In the genomic region with DNA sequence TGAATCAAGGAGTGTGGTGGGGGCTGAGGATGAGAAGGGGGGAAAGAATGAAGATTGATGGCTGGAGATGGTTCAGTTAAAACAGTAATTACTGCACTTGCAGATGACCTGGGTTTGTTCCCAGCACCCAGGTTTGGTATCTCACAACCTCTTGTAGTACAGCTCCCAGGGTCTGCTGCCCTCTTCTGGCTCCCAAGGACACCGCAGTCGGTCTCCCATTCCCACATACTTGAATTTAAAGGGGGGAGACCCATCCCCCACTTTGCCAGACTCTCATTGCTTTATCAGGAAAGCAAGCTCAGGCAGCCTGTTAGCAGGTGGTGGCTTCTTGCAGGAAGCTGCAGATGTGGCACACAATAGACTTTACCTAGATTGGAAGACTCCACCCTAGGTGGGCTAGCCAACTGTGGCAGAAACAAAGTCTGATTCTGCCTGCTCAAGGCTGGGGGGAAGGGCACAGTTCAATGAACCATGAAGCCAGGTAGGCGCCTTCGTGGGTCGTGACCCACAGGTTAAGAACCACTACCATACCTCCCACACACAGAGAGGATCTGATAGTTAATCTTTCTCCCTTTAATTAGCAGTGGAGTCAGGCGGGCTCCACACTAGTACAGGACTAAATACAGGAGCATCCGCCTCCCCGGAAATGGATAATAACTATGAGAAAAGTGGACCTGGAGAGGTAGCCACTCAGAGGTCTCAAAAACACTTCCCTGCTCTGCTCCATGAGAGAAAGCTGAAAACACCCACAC, we compare ENCODE assay signal across 8 mouse cellular contexts. TPM values are rescaled to one million over a fixed set of nuclear protein-coding genes. Genes with fewer than 3 reads are reported as not detected.
A peak's percentile ranks its signal among the peaks of the same experiment; 100 is the strongest.
DNase-seq lines count a peak whose midpoint lies in the region; ATAC-seq and TF ChIP-seq lines count a peak whose summit lies in the region.

No protein-coding gene starts in this region.

- H3K4me3 ChIP-seq in embryonic facial prominence, embryonic 11.5 days (ENCODE audit: low read depth, low read length): peak overlapping the region; percentile 98
- peak overlapping the region; percentile 87 for H3K4me3 ChIP-seq in heart, embryonic 13.5 days
- peak overlapping the region; percentile 91 for H3K4me3 ChIP-seq in kidney, postnatal 0 days (replicated peaks; ENCODE audit: low read depth, low read length)
- peak overlapping the region; percentile 91 for H3K4me3 ChIP-seq in liver, postnatal 0 days (ENCODE audit: low read depth, low read length)
- peak overlapping the region; percentile 99 for H3K4me3 ChIP-seq in neural tube, embryonic 15.5 days (replicated peaks)

- H3K4me2 ChIP-seq in embryonic facial prominence, embryonic 11.5 days (ENCODE audit: low read depth, low read length): peak overlapping the region; percentile 41
- H3K4me2 ChIP-seq in heart, embryonic 13.5 days: peak overlapping the region; percentile 91
- peak overlapping the region; percentile 72 for H3K4me2 ChIP-seq in kidney, postnatal 0 days (ENCODE audit: low read length)
- peak overlapping the region; percentile 90 for H3K4me2 ChIP-seq in liver, postnatal 0 days (ENCODE audit: low read depth, low read length)
- H3K4me2 ChIP-seq in neural tube, embryonic 15.5 days: peak overlapping the region; percentile 85

- no peaks in the 10 kb centered on the region; the same call in 1 of the 2 replicates for H3K36me3 ChIP-seq in embryonic facial prominence, embryonic 11.5 days (replicated peaks; ENCODE audit: control insufficient read depth, insufficient read depth, low read depth, low read length)
- H3K36me3 ChIP-seq in heart, embryonic 13.5 days: peaks cover 25% of the 10 kb centered on the region
- peaks cover 12% of the 10 kb centered on the region; the same call in 1 of the 2 replicates for H3K36me3 ChIP-seq in kidney, postnatal 0 days (ENCODE audit: insufficient read depth, low read length)
- peaks cover 17% of the 10 kb centered on the region for H3K36me3 ChIP-seq in liver, postnatal 0 days (replicated peaks; ENCODE audit: insufficient read depth, low read length)
- H3K36me3 ChIP-seq in neural tube, embryonic 15.5 days: peaks cover 22% of the 10 kb centered on the region

- peak; percentile 66 for TF ChIP-seq CTCF in kidney, postnatal 0 days (IDR thresholded peaks at IDR 0.05; ENCODE audit: low read depth)
- TF ChIP-seq CTCF in liver, postnatal 0 days (IDR thresholded peaks at IDR 0.05; ENCODE audit: low read depth): peak; percentile 64

- peak; percentile 20 to 36 for DNase-seq in urinary bladder, postnatal 36 days (ENCODE audit: low spot score in 2 of 2)
- DNase-seq in urinary bladder, postnatal 4 days (ENCODE audit: low spot score in 2 of 2): no peak
- peak; percentile 64 for DNase-seq in embryonic facial prominence, embryonic 11.5 days (ENCODE audit: low spot score)
- peak; percentile 68 for DNase-seq in kidney, postnatal 0 days (ENCODE audit: low spot score)
- peak; percentile 54 for DNase-seq in liver, postnatal 0 days

- no peaks in the 10 kb centered on the region for H3K9me3 ChIP-seq in embryonic facial prominence, embryonic 11.5 days (replicated peaks; ENCODE audit: control insufficient read depth, low read length)
- H3K9me3 ChIP-seq in heart, embryonic 13.5 days: no peaks in the 10 kb centered on the region
- no peaks in the 10 kb centered on the region for H3K9me3 ChIP-seq in kidney, postnatal 0 days (replicated peaks; ENCODE audit: low read length)
- H3K9me3 ChIP-seq in liver, postnatal 0 days (ENCODE audit: low read length): no peaks in the 10 kb centered on the region
- H3K9me3 ChIP-seq in neural tube, embryonic 15.5 days (replicated peaks): no peaks in the 10 kb centered on the region

- no peak; the same call in 1 of the 2 replicates for ATAC-seq in embryonic facial prominence, embryonic 11.5 days (replicated peaks; ENCODE audit: insufficient number of reproducible peaks, low FRiP score, low TSS enrichment, low read depth)
- ATAC-seq in heart, embryonic 13.5 days (ENCODE audit: extremely low read depth, insufficient number of reproducible peaks, low FRiP score, low TSS enrichment): 0 out of 2 replicates have a peak, but pooled peaks have one; percentile 19
- ATAC-seq in kidney, postnatal 0 days (replicated peaks; ENCODE audit: low FRiP score, low read depth): peak; percentile 34
- peak; percentile 45 for ATAC-seq in liver, postnatal 0 days
- peak; percentile 64 for ATAC-seq in neural tube, embryonic 15.5 days (ENCODE audit: low FRiP score)
- ATAC-seq in monocyte, adult 5-6 weeks (replicated peaks; ENCODE audit: insufficient number of reproducible peaks, low FRiP score, low TSS enrichment, poor library complexity, severe bottlenecking): no peak

- no peak; the same call in 1 of the 2 replicates for TF ChIP-seq EP300 in liver, postnatal 0 days (IDR thresholded peaks at IDR 0.05; ENCODE audit: low read depth)

- 42% methylated on average over 8 of the region's 8 CpGs for WGBS in embryonic facial prominence, embryonic 11.5 days
- WGBS in heart, embryonic 13.5 days: 46% methylated on average over 8 of the region's 8 CpGs
- 39% methylated on average over 8 of the region's 8 CpGs for WGBS in kidney, postnatal 0 days
- 44% methylated on average over 8 of the region's 8 CpGs for WGBS in liver, postnatal 0 days (ENCODE audit: insufficient replicate concordance)
- 57% methylated on average over 8 of the region's 8 CpGs for WGBS in neural tube, embryonic 15.5 days

- H3K27me3 ChIP-seq in embryonic facial prominence, embryonic 11.5 days (ENCODE audit: control insufficient read depth, insufficient read depth, low read length): no peaks in the 10 kb centered on the region
- H3K27me3 ChIP-seq in heart, embryonic 13.5 days (replicated peaks): no peaks in the 10 kb centered on the region
- H3K27me3 ChIP-seq in kidney, postnatal 0 days (ENCODE audit: insufficient read depth, low read length): no peaks in the 10 kb centered on the region
- no peaks in the 10 kb centered on the region for H3K27me3 ChIP-seq in liver, postnatal 0 days (ENCODE audit: insufficient read depth, low read length)
- no peaks in the 10 kb centered on the region for H3K27me3 ChIP-seq in neural tube, embryonic 15.5 days (replicated peaks)

- peak overlapping the region; percentile 97 for H3K9ac ChIP-seq in embryonic facial prominence, embryonic 11.5 days (replicated peaks; ENCODE audit: low read length)
- H3K9ac ChIP-seq in heart, embryonic 13.5 days: peak overlapping the region; percentile 96
- peak overlapping the region; percentile 8; the same call in 1 of the 2 replicates for H3K9ac ChIP-seq in kidney, postnatal 0 days (ENCODE audit: low read depth, low read length)
- peak overlapping the region; percentile 16; the same call in 1 of the 2 replicates for H3K9ac ChIP-seq in liver, postnatal 0 days (replicated peaks)
- H3K9ac ChIP-seq in neural tube, embryonic 15.5 days (replicated peaks): peak overlapping the region; percentile 96

- no peak overlapping the region for H3K27ac ChIP-seq in embryonic facial prominence, embryonic 11.5 days (replicated peaks; ENCODE audit: low read depth, low read length)
- peak overlapping the region; percentile 73 for H3K27ac ChIP-seq in heart, embryonic 13.5 days (replicated peaks)
- peak overlapping the region; percentile 77 for H3K27ac ChIP-seq in kidney, postnatal 0 days
- peak overlapping the region; percentile 90 for H3K27ac ChIP-seq in liver, postnatal 0 days (ENCODE audit: low read depth)
- peak overlapping the region; percentile 88 for H3K27ac ChIP-seq in neural tube, embryonic 15.5 days (replicated peaks)

- no peaks in the 10 kb centered on the region for H3K4me1 ChIP-seq in embryonic facial prominence, embryonic 11.5 days (ENCODE audit: control insufficient read depth, insufficient read depth, low read length)
- H3K4me1 ChIP-seq in heart, embryonic 13.5 days: peaks cover 16% of the 10 kb centered on the region
- peaks cover 7% of the 10 kb centered on the region for H3K4me1 ChIP-seq in kidney, postnatal 0 days (replicated peaks; ENCODE audit: insufficient read depth, low read length)
- H3K4me1 ChIP-seq in liver, postnatal 0 days (ENCODE audit: insufficient read depth): peaks cover 22% of the 10 kb centered on the region
- peaks cover 22% of the 10 kb centered on the region for H3K4me1 ChIP-seq in neural tube, embryonic 15.5 days

RNA-seq across cellular contexts. Expression of a gene that starts 0.5 kb away (rescaled TPM):
- polyA plus RNA-seq in embryonic facial prominence, embryonic 11.5 days (2014; fragmentation: Nextera tagmentation; extraction: Ambion mirVana): 188 and 204 TPM in 2 replicates
- polyA plus RNA-seq in heart, embryonic 13.5 days (2015; fragmentation: Nextera tagmentation; extraction: Ambion mirVana): 110 and 122 TPM in 2 replicates
- 190 and 201 TPM in 2 replicates for polyA plus RNA-seq in kidney, postnatal 0 days (2015; fragmentation: Nextera tagmentation; extraction: Ambion mirVana)
- 40.9 and 41.6 TPM in 2 replicates for polyA plus RNA-seq in liver, postnatal 0 days (2015; fragmentation: Nextera tagmentation; extraction: Ambion mirVana)
- 218 and 220 TPM in 2 replicates for polyA plus RNA-seq in neural tube, embryonic 15.5 days (2015; fragmentation: Nextera tagmentation; extraction: Ambion mirVana)
- total RNA-seq in monocyte, adult 5-6 weeks (2017): 34.5 to 44.1 TPM (median 38.3 TPM) in 3 replicates

RNA-seq across cellular contexts. Expression of a gene that starts 9.0 kb away (rescaled TPM):
- 24.9 and 26.0 TPM in 2 replicates for polyA plus RNA-seq in embryonic facial prominence, embryonic 11.5 days (2014; fragmentation: Nextera tagmentation; extraction: Ambion mirVana)
- polyA plus RNA-seq in heart, embryonic 13.5 days (2015; fragmentation: Nextera tagmentation; extraction: Ambion mirVana): 19.0 and 19.2 TPM in 2 replicates
- 21.7 and 23.1 TPM in 2 replicates for polyA plus RNA-seq in kidney, postnatal 0 days (2015; fragmentation: Nextera tagmentation; extraction: Ambion mirVana)
- polyA plus RNA-seq in liver, postnatal 0 days (2015; fragmentation: Nextera tagmentation; extraction: Ambion mirVana): 7.0 and 7.1 TPM in 2 replicates
- polyA plus RNA-seq in neural tube, embryonic 15.5 days (2015; fragmentation: Nextera tagmentation; extraction: Ambion mirVana): 81.9 and 93.8 TPM in 2 replicates
- 8.7 to 27.2 TPM (median 9.5 TPM) in 3 replicates for total RNA-seq in monocyte, adult 5-6 weeks (2017)

RNA-seq across cellular contexts. Expression of a gene that starts 24.1 kb away (rescaled TPM):
- polyA plus RNA-seq in embryonic facial prominence, embryonic 11.5 days (2014; fragmentation: Nextera tagmentation; extraction: Ambion mirVana): 72.5 and 75.1 TPM in 2 replicates
- polyA plus RNA-seq in heart, embryonic 13.5 days (2015; fragmentation: Nextera tagmentation; extraction: Ambion mirVana): 60.6 and 60.9 TPM in 2 replicates
- polyA plus RNA-seq in kidney, postnatal 0 days (2015; fragmentation: Nextera tagmentation; extraction: Ambion mirVana): 60.2 and 61.6 TPM in 2 replicates
- polyA plus RNA-seq in liver, postnatal 0 days (2015; fragmentation: Nextera tagmentation; extraction: Ambion mirVana): 41.1 and 42.3 TPM in 2 replicates
- 64.7 and 69.8 TPM in 2 replicates for polyA plus RNA-seq in neural tube, embryonic 15.5 days (2015; fragmentation: Nextera tagmentation; extraction: Ambion mirVana)
- total RNA-seq in monocyte, adult 5-6 weeks (2017): 8.6 to 17.2 TPM (median 16.5 TPM) in 3 replicates

RNA-seq across cellular contexts. Expression of a gene that starts 24.2 kb away (rescaled TPM):
- 154 and 168 TPM in 2 replicates for polyA plus RNA-seq in embryonic facial prominence, embryonic 11.5 days (2014; fragmentation: Nextera tagmentation; extraction: Ambion mirVana)
- polyA plus RNA-seq in heart, embryonic 13.5 days (2015; fragmentation: Nextera tagmentation; extraction: Ambion mirVana): 229 and 258 TPM in 2 replicates
- 313 and 317 TPM in 2 replicates for polyA plus RNA-seq in kidney, postnatal 0 days (2015; fragmentation: Nextera tagmentation; extraction: Ambion mirVana)
- 169 and 176 TPM in 2 replicates for polyA plus RNA-seq in liver, postnatal 0 days (2015; fragmentation: Nextera tagmentation; extraction: Ambion mirVana)
- 267 and 285 TPM in 2 replicates for polyA plus RNA-seq in neural tube, embryonic 15.5 days (2015; fragmentation: Nextera tagmentation; extraction: Ambion mirVana)
- total RNA-seq in monocyte, adult 5-6 weeks (2017): 22.4 to 36.2 TPM (median 28.0 TPM) in 3 replicates

RNA-seq across cellular contexts. Expression of a gene that starts 45.4 kb away (rescaled TPM):
- 19.4 and 20.7 TPM in 2 replicates for polyA plus RNA-seq in embryonic facial prominence, embryonic 11.5 days (2014; fragmentation: Nextera tagmentation; extraction: Ambion mirVana)
- 44.6 and 50.3 TPM in 2 replicates for polyA plus RNA-seq in heart, embryonic 13.5 days (2015; fragmentation: Nextera tagmentation; extraction: Ambion mirVana)
- polyA plus RNA-seq in kidney, postnatal 0 days (2015; fragmentation: Nextera tagmentation; extraction: Ambion mirVana): 67.6 and 68.7 TPM in 2 replicates
- 29.0 and 30.2 TPM in 2 replicates for polyA plus RNA-seq in liver, postnatal 0 days (2015; fragmentation: Nextera tagmentation; extraction: Ambion mirVana)
- 230 and 259 TPM in 2 replicates for polyA plus RNA-seq in neural tube, embryonic 15.5 days (2015; fragmentation: Nextera tagmentation; extraction: Ambion mirVana)
- total RNA-seq in monocyte, adult 5-6 weeks (2017): 19.8 to 45.0 TPM (median 35.6 TPM) in 3 replicates

Comparison
In these comparisons a context has a peak if more than half of its experiments do, and no peak if none do; other contexts are left out.
1. DNase-seq: peak in urinary bladder, postnatal 36 days (2 of 2), embryonic facial prominence, embryonic 11.5 days (single experiment), kidney, postnatal 0 days (single experiment) and liver, postnatal 0 days (single experiment); none in urinary bladder, postnatal 4 days (0 of 2).
2. ATAC-seq: peak in heart, embryonic 13.5 days (single experiment), kidney, postnatal 0 days (single experiment), liver, postnatal 0 days (single experiment) and neural tube, embryonic 15.5 days (single experiment); none in embryonic facial prominence, embryonic 11.5 days (single experiment) and monocyte, adult 5-6 weeks (single experiment).
3. H3K4me2 ChIP-seq: peak in every context shown above with its lines; median percentile 91 in heart, embryonic 13.5 days; 90 in liver, postnatal 0 days; 85 in neural tube, embryonic 15.5 days; 72 in kidney, postnatal 0 days; 41 in embryonic facial prominence, embryonic 11.5 days.
4. H3K9ac ChIP-seq: peak in every context shown above with its lines; median percentile 97 in embryonic facial prominence, embryonic 11.5 days; 96 in heart, embryonic 13.5 days; 96 in neural tube, embryonic 15.5 days; 16 in liver, postnatal 0 days; 8 in kidney, postnatal 0 days.
5. Peak in every context shown above with its lines, with median percentiles within 50 percentile points of each other: H3K4me3 ChIP-seq.